Comparison of ENCODE assay signal across 22 mouse cellular contexts in the genomic region with DNA sequence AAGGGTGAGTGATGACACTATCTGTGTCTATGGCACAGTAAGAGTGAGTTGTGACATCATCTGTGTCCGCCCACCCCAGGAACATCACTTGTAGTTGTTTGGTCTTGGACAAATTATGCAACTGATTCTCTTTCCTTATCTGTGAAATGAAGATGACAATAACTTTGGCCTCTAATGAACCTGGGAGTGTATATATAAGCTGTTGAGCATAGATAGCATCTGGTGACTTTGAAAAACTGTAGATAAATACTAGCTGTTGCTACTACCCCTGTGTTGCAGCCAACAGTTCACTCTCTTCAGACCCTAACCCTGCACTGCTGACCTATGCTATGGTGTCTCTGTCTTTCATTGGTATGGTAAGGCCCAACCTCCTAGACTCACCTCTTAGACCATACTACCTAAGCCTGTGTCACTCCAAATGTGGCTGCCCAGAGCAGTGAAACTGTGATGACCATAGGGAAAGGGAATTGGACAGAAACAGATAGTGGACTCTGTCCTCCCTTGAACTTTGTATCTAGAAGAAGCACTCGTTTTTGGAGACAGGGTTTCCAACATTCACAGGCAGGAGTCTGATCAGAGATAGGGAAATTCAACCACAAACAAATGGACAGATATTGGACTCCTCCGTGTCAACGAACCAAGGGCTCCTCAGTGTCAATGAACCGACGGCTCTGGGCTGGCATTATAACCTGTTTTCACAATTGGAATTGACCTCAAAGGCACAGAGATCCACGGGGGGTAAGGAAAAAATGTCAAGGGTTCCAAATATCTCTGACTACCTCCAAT. TPM values are rescaled to one million over a fixed set of nuclear protein-coding genes. Genes with fewer than 3 reads are reported as not detected.
"Had no signal": no experiment of that assay in that cellular context is flagged by ENCODE, and none has a peak within 500 bp of the region (broad histone marks: within the 10 kb centered on the region; RNA-seq: fewer than 3 reads in every experiment).

No protein-coding gene starts in this region.

- H3K9ac ChIP-seq: limb, embryonic 13.5 days; liver, embryonic 13.5 days; midbrain, embryonic 12.5 days; neural tube, embryonic 13.5 days had no signal

- H3K9me3 ChIP-seq: limb, embryonic 10.5 days; limb, embryonic 13.5 days; liver, embryonic 13.5 days; midbrain, embryonic 12.5 days; neural tube, embryonic 13.5 days had no signal

- H3K27ac ChIP-seq: limb, embryonic 10.5 days; limb, embryonic 13.5 days; liver, embryonic 13.5 days; midbrain, embryonic 12.5 days; neural tube, embryonic 13.5 days; stomach, postnatal 0 days had no signal

- H3K4me1 ChIP-seq: limb, embryonic 10.5 days; limb, embryonic 13.5 days; liver, embryonic 13.5 days; midbrain, embryonic 12.5 days; neural tube, embryonic 13.5 days had no signal

- H3K27me3 ChIP-seq: limb, embryonic 13.5 days; liver, embryonic 13.5 days; midbrain, embryonic 12.5 days; neural tube, embryonic 13.5 days had no signal

- ATAC-seq: intestine, embryonic 16.5 days; midbrain, embryonic 16.5 days had no signal

- H3K4me3 ChIP-seq: limb, embryonic 10.5 days; limb, embryonic 13.5 days; liver, embryonic 13.5 days; midbrain, embryonic 12.5 days; myocyte; neural tube, embryonic 13.5 days had no signal

- H3K4me2 ChIP-seq: limb, embryonic 13.5 days; liver, embryonic 13.5 days; midbrain, embryonic 12.5 days; neural tube, embryonic 13.5 days had no signal

- H3K36me3 ChIP-seq: limb, embryonic 10.5 days; limb, embryonic 13.5 days; midbrain, embryonic 12.5 days; neural tube, embryonic 13.5 days had no signal

- DNase-seq: kidney, adult 8-10 months; liver, embryonic 13.5 days; lung, adult 2 months; lung, postnatal 14 days; lung, postnatal 4 days; thymus, adult 2 months; thymus, postnatal 14 days; thymus, postnatal 4 days had no signal

RNA-seq across cellular contexts. Expression of a gene that starts 16.4 kb away (rescaled TPM):
- total RNA-seq: layer of hippocampus, adult 18-20 months; layer of hippocampus, postnatal 14 days; left cerebral cortex, postnatal 25 days; megakaryocyte progenitor cell, adult 5-6 weeks; monocyte, adult 5-6 weeks; neutrophil, adult 5-6 weeks had no signal
- polyA plus RNA-seq: limb, embryonic 10.5 days; myocyte had no signal
